Mouse (Mus musculus) bone marrow, adult 2 months (tissue): ENCODE results near the gene Tmem160. TPM values are rescaled to one million over a fixed set of nuclear protein-coding genes. Genes with fewer than 3 reads are reported as not detected.

ENCODE experiments used
- H3K27ac ChIP-seq: fragments of 200-500 bp; 2 replicates; pipeline ENCODE4 v1.5.1; 2012; ENCODE audit warnings: low read depth, mild to moderate bottlenecking, control low read depth, inconsistent platforms, low read length; ENCODE audit not compliant: control insufficient read depth, poor library complexity, insufficient read depth
- H3K4me1 ChIP-seq: fragments of 200-500 bp; 2 replicates; pipeline ENCODE4 v1.6.1; 2011; ENCODE audit warnings: low read length; ENCODE audit not compliant: control insufficient read depth, insufficient read depth
- H3K4me3 ChIP-seq: fragments of 200-500 bp; replicated peaks from 2 replicates; pipeline ENCODE3; 2011; ENCODE audit warnings: mild to moderate bottlenecking, low read depth, low read length, control low read depth; ENCODE audit not compliant: control insufficient read depth
- CTCF ChIP-seq: fragments of 200-500 bp; IDR thresholded peaks from 2 replicates; pipeline ENCODE4 v1.5.1; 2011; ENCODE audit warnings: low read length, control low read depth; ENCODE audit not compliant: control insufficient read depth, insufficient read depth
- POLR2A ChIP-seq: fragments of 200-500 bp; IDR thresholded peaks from 2 replicates; pipeline ENCODE4 v1.6.1; 2011; ENCODE audit warnings: low read depth, mild to moderate bottlenecking, control low read depth, low read length, borderline replicate concordance; ENCODE audit not compliant: control insufficient read depth
- WGBS: fragments of 180-500 bp; shearing (Covaris S2); methylation state at CpG from one replicate; pipeline ENCODE4 v1.1.7; 2018; 5-methylcytosine and 5-hydroxymethylcytosine counted together
- polyA plus RNA-seq: library from polyadenylated mRNA; stranded (reverse); fragments of >200 nt; gene quantifications from 2 replicates; pipeline ENCODE4 v1.2.4, GENCODE M21; 2011; ENCODE audit warnings: low replicate concordance; ENCODE audit not compliant: missing spikeins, insufficient read depth, insufficient read length

The Tmem160 gene
- polyA plus RNA-seq, 1 experiment = 45.2 TPM

- no peaks in the 10 kb centered on the region for H3K4me1 ChIP-seq
- H3K27ac ChIP-seq = no peak overlapping the region
- WGBS = 89% methylated on average over 10 of the region's 10 CpGs
- no peak for TF ChIP-seq POLR2A
- no peak for TF ChIP-seq CTCF
- no peak overlapping the region for H3K4me3 ChIP-seq
Measured at GRCm38 (mm10) chr7:16425721-16426120, 26.9 kb upstream of the Tmem160 start.

- TF ChIP-seq POLR2A = no peak
- TF ChIP-seq CTCF = peak; percentile 94
- WGBS = 59% methylated on average over 4 of the region's 4 CpGs
- Histone ChIP-seq H3K4me1 (no peaks in the 10 kb centered on the region), H3K27ac (no peak overlapping the region), H3K4me3 (no peak overlapping the region)
Measured at GRCm38 (mm10) chr7:16426129-16426729, 26.4 kb upstream of the Tmem160 start.

- H3K27ac ChIP-seq = no peak overlapping the region
- no peak overlapping the region for H3K4me3 ChIP-seq
- no peak for TF ChIP-seq CTCF
- H3K4me1 ChIP-seq = no peaks in the 10 kb centered on the region
- 86% methylated on average over 3 of the region's 3 CpGs for WGBS
Measured at GRCm38 (mm10) chr7:16433352-16433971, 19.1 kb upstream of the Tmem160 start.

- 90% methylated on average over 9 of the region's 9 CpGs for WGBS
- Histone ChIP-seq H3K4me3 (no peak overlapping the region), H3K27ac (no peak overlapping the region), H3K4me1 (no peaks in the 10 kb centered on the region)
- TF ChIP-seq POLR2A (no peak), CTCF (no peak)
Measured at GRCm38 (mm10) chr7:16435088-16435487, 17.5 kb upstream of the Tmem160 start.

- no peak overlapping the region for H3K27ac ChIP-seq
- peak; percentile 13; the same call in 1 of the 2 replicates for TF ChIP-seq CTCF
- TF ChIP-seq POLR2A = no peak
Measured at GRCm38 (mm10) chr7:16441241-16441640, 11.3 kb upstream of the Tmem160 start.

GRCm38 (mm10) chr7:16451656-16452055 is 923 bp upstream of the Tmem160 start:
- peaks cover 2% of the 10 kb centered on the region; the same call in 1 of the 2 replicates for H3K4me1 ChIP-seq
- H3K4me3 ChIP-seq = no peak overlapping the region
- no peak overlapping the region for H3K27ac ChIP-seq
- TF ChIP-seq POLR2A (no peak), CTCF (no peak)
- WGBS = 86% methylated on average over 6 of the region's 6 CpGs

More at GRCm38 (mm10) chr7:16441241-16441640, 11.3 kb upstream of the Tmem160 start:
- no peaks in the 10 kb centered on the region for H3K4me1 ChIP-seq
- H3K4me3 ChIP-seq = no peak overlapping the region

- under 1% methylated on average over 23 of the region's 23 CpGs for WGBS
- Histone ChIP-seq H3K27ac (no peak overlapping the region; the same call in 1 of the 2 replicates), H3K4me1 (peaks cover 2% of the 10 kb centered on the region; the same call in 1 of the 2 replicates), H3K4me3 (peak overlapping the region; percentile 78)
- TF ChIP-seq POLR2A = no peak; the same call in 1 of the 2 replicates
Measured at GRCm38 (mm10) chr7:16453118-16453711, 636 bp downstream of the Tmem160 start.

- WGBS = 90% methylated on average over 14 of the region's 14 CpGs
- H3K4me3 ChIP-seq = no peak overlapping the region
- TF ChIP-seq POLR2A = no peak
- no peak for TF ChIP-seq CTCF
- H3K4me1 ChIP-seq = peaks cover 2% of the 10 kb centered on the region; the same call in 1 of the 2 replicates
- no peak overlapping the region for H3K27ac ChIP-seq
Measured at GRCm38 (mm10) chr7:16455016-16455415, 2.4 kb downstream of the Tmem160 start.
